Mouse (Mus musculus) yolk sac, embryonic 10.5 days (tissue): ENCODE measurements around the gene Srrm4.

ENCODE experiments used
- DNase-seq: peaks from one replicate; pipeline ENCODE4 v3.0.0-alpha.2; 2017; ENCODE audit warnings: low spot score

Gene Srrm4

GRCm38 (mm10) chr5:116405934-116406333 lies 185.7 kb downstream of the Srrm4 start:
- no peak for DNase-seq

GRCm38 (mm10) chr5:116404063-116404462 lies 187.6 kb downstream of the Srrm4 start:
- DNase-seq = no peak

- no peak for DNase-seq
Observed at GRCm38 (mm10) chr5:116400801-116401200, 190.8 kb downstream of the Srrm4 start.

GRCm38 (mm10) chr5:116400042-116400730 lies 191.4 kb downstream of the Srrm4 start:
- DNase-seq = no peak

GRCm38 (mm10) chr5:116396104-116396503 lies 195.5 kb downstream of the Srrm4 start:
- no peak for DNase-seq

GRCm38 (mm10) chr5:116392603-116393002 lies 199.0 kb downstream of the Srrm4 start:
- DNase-seq = no peak

GRCm38 (mm10) chr5:116389856-116390542 lies 201.6 kb downstream of the Srrm4 start:
- no peak for DNase-seq

GRCm38 (mm10) chr5:116389321-116389720 lies 202.3 kb downstream of the Srrm4 start:
- no peak for DNase-seq
